Mouse (Mus musculus) testis, adult 2 months (tissue): Measurements from ENCODE around the gene Sbk3. TPM values are rescaled to one million over a fixed set of nuclear protein-coding genes. Genes with fewer than 3 reads are reported as not detected.
"Not testable (repeated sequence)": the region's sequence is repeated elsewhere in the genome, so short reads cannot be mapped to it uniquely, and the experiment has no call there.

ENCODE experiments used
- H3K27ac ChIP-seq: fragments of 200-500 bp; 2 replicates; pipeline ENCODE4 v1.5.1; 2012; ENCODE audit warnings: low read depth, low read length; ENCODE audit not compliant: control insufficient read depth, insufficient read depth
- H3K27me3 ChIP-seq: fragments of 200-500 bp; 2 replicates; pipeline ENCODE4 v1.6.1; 2012; ENCODE audit warnings: mild to moderate bottlenecking, low read length, moderate library complexity; ENCODE audit not compliant: control insufficient read depth, insufficient read depth
- H3K36me3 ChIP-seq: fragments of 200-500 bp; 2 replicates; pipeline ENCODE4 v1.6.1; 2012; ENCODE audit warnings: mild to moderate bottlenecking, low read length; ENCODE audit not compliant: control insufficient read depth, insufficient read depth
- H3K4me1 ChIP-seq: fragments of 200-500 bp; 2 replicates; pipeline ENCODE4 v1.6.1; 2012; ENCODE audit warnings: low read length; ENCODE audit not compliant: control insufficient read depth, insufficient read depth
- H3K4me3 ChIP-seq: fragments of 200-500 bp; 2 replicates; pipeline ENCODE4 v1.5.1; 2012; ENCODE audit warnings: low read depth, mild to moderate bottlenecking, low read length, moderate library complexity, mixed read lengths; ENCODE audit not compliant: control insufficient read depth
- CTCF ChIP-seq: fragments of 200-500 bp; IDR thresholded peaks from 2 replicates; pipeline ENCODE4 v1.5.1; 2012; ENCODE audit warnings: low read depth, mild to moderate bottlenecking, inconsistent platforms, low read length, moderate library complexity; ENCODE audit not compliant: control insufficient read depth, insufficient read depth, insufficient replicate concordance
- POLR2A ChIP-seq: fragments of 200-500 bp; IDR thresholded peaks from 2 replicates; pipeline ENCODE4 v1.6.1; 2012; ENCODE audit warnings: low read depth, mild to moderate bottlenecking, inconsistent platforms, low read length, moderate library complexity; ENCODE audit not compliant: control insufficient read depth
- polyA plus RNA-seq: library from polyadenylated mRNA; depleted of rRNA; stranded (reverse); fragments of >200 nt; gene quantifications from 2 replicates; pipeline ENCODE4 v1.2.3, GENCODE M21; 2012

Sbk3 gene
- polyA plus RNA-seq, 1 experiment: 0.27 TPM

DNA sequence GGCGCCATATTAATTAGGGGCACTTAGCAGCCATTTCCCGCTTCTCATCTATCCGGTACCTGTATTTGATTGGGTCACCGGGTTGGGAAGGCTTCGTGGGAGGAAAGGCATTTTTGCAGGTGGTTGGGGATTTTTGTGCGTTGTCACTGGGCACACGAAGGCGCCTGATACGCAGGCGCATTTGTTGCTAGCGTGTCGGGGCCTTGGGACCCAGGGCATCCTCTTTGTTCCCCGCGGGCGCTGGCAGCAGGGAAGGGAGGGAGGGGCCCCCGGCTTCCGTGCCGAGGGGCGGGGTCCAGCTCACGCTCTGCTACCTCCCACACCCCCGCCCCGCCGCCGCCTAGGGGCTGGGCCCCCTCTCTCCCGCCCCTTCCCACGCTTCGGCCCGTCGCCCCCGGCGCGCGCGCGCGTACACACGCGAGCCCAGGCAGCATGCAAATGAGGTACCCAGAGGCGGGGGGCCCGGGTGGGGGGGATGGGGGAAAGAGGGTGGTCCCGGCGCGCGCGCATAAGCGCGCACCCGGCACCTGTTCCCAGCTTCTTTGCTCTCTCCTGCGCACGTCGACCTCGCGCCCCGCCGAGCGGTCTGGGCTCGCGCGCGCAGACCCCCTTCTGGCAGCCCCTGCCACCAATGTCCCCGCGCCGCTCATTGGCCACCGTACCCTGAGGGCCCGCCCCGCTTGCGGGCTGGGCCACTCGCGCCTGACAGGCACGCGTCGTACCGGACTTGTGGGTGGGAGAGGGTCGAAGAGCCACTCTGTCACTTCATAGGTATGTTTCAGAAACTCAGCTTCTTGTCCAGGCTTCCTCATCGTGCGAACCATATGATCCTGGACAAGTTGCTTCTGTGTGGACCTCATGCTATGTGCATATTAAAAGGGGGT, 44.4 kb upstream of the Sbk3 start, which contains the start of gene Gm44973:
Gm44973 (plus strand) TSS at position 379 of the 884 bp plus-strand sequence.
- Histone ChIP-seq H3K27ac (peak within 1 kb of the TSS; percentile 94), H3K4me1 (peaks cover 4% of the 10 kb centered on the region), H3K27me3 (no peaks in the 10 kb centered on the region), H3K36me3 (no peaks in the 10 kb centered on the region), H3K4me3 (peak within 1 kb of the TSS; percentile 92)
- TF ChIP-seq CTCF (no peak), POLR2A (peak; percentile 33; the same call in 1 of the 2 replicates)

GRCm38 (mm10) chr7:5014251-5015117, 43.5 kb upstream of the Sbk3 start, which contains the start of the genes Zfp524 and Fiz1:
Zfp524 (plus strand) TSS chr7:5014415.
Fiz1 (minus strand) TSS chr7:5014697.
- Histone ChIP-seq H3K36me3 (no peaks in the 10 kb centered on the region), H3K4me3 (peak within 1 kb of the TSS; percentile 92), H3K27me3 (no peaks in the 10 kb centered on the region), H3K4me1 (peaks cover 4% of the 10 kb centered on the region), H3K27ac (peak within 1 kb of the TSS; percentile 94)
- TF ChIP-seq POLR2A (peak; percentile 65), CTCF (no peak)

- peaks cover 4% of the 10 kb centered on the region for H3K4me1 ChIP-seq
- no peak overlapping the region for H3K27ac ChIP-seq
- no peaks in the 10 kb centered on the region for H3K27me3 ChIP-seq
- TF ChIP-seq CTCF (no peak), POLR2A (no peak)
- H3K4me3 ChIP-seq: no peak overlapping the region
- no peaks in the 10 kb centered on the region for H3K36me3 ChIP-seq
Observed at GRCm38 (mm10) chr7:5012681-5013513, 41.9 kb upstream of the Sbk3 start.

- Histone ChIP-seq H3K4me1 (no peaks in the 10 kb centered on the region; the same call in 1 of the 2 replicates), H3K4me3 (no peak overlapping the region), H3K27me3 (no peaks in the 10 kb centered on the region), H3K36me3 (no peaks in the 10 kb centered on the region), H3K27ac (no peak overlapping the region)
- TF ChIP-seq POLR2A: no peak
- no peak for TF ChIP-seq CTCF
Observed at GRCm38 (mm10) chr7:5008229-5008628, 37.3 kb upstream of the Sbk3 start.

DNA sequence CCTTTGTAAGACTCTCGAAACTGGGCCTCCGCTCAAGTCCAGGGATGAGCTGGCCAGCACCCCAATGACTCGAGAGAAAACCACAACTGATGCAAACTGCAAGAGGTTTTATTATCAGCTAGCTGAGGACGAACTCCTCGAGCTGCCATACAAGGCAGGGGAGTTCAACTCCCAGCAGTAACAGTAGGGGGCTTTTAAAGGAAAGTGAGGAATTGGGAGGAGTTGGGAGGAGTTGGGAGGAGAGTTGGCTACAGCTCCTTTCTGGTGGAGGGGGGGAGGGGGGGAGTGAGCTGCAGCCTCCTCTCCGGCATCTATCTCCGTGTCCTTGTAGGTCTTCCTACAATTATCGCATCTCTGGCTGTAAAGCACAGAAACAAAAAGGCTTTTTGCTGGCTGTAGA, 31.9 kb upstream of the Sbk3 start:
- H3K36me3 ChIP-seq, H3K4me3 ChIP-seq, H3K27ac ChIP-seq, H3K27me3 ChIP-seq, H3K4me1 ChIP-seq: not testable (repeated sequence)

- Histone ChIP-seq H3K4me1 (peaks cover 13% of the 10 kb centered on the region), H3K27me3 (no peaks in the 10 kb centered on the region), H3K36me3 (no peaks in the 10 kb centered on the region), H3K4me3 (no peak overlapping the region), H3K27ac (no peak overlapping the region)
- TF ChIP-seq CTCF (no peak), POLR2A (no peak)
Observed at GRCm38 (mm10) chr7:4999876-5000275, 28.9 kb upstream of the Sbk3 start.
